Mouse (Mus musculus) lung, embryonic 15.5 days (tissue): ENCODE measurements around the gene Prmt1. TPM values are rescaled to one million over a fixed set of nuclear protein-coding genes. Genes with fewer than 3 reads are reported as not detected.

Experiments
- ATAC-seq: fragments of 200-750 bp; cut with Nextera tagmentation; 2 replicates; pipeline ENCODE4 v1.8.0; 2017; ENCODE audit warnings: moderate number of reproducible peaks, borderline replicate concordance; ENCODE audit not compliant: low FRiP score, low TSS enrichment; ENCODE audit errors: extremely low read depth
- H3K27ac ChIP-seq: fragments of 300-500 bp; sonication (generic); 2 replicates; pipeline ENCODE4 v1.5.1; 2015; ENCODE audit warnings: moderate library complexity, mild to moderate bottlenecking, inconsistent platforms
- H3K27me3 ChIP-seq: fragments of 300-500 bp; sonication (generic); 2 replicates; pipeline ENCODE4 v1.6.1; 2015; ENCODE audit warnings: inconsistent platforms
- H3K36me3 ChIP-seq: fragments of 300-500 bp; sonication (generic); 2 replicates; pipeline ENCODE4 v1.6.1; 2015; ENCODE audit warnings: inconsistent platforms
- H3K4me1 ChIP-seq: fragments of 300-500 bp; sonication (generic); 2 replicates; pipeline ENCODE4 v1.6.1; 2015; ENCODE audit warnings: inconsistent platforms
- H3K4me2 ChIP-seq: fragments of 300-500 bp; sonication (generic); 2 replicates; pipeline ENCODE4 v1.6.1; 2015; ENCODE audit warnings: inconsistent platforms, mild to moderate bottlenecking, moderate library complexity
- H3K4me3 ChIP-seq: fragments of 300-500 bp; sonication (generic); 2 replicates; pipeline ENCODE4 v1.5.1; 2015; ENCODE audit warnings: mild to moderate bottlenecking, inconsistent platforms
- H3K9ac ChIP-seq: fragments of 300-500 bp; sonication (generic); 2 replicates; pipeline ENCODE4 v1.6.1; 2015; ENCODE audit warnings: inconsistent platforms
- H3K9me3 ChIP-seq: fragments of 300-500 bp; sonication (generic); 2 replicates; pipeline ENCODE4 v1.6.1; 2016; ENCODE audit warnings: inconsistent platforms
- WGBS: fragments of 180-500 bp; shearing (Covaris S2); methylation state at CpG from one replicate; pipeline ENCODE4 v1.1.7; 2015; 5-methylcytosine and 5-hydroxymethylcytosine counted together
- polyA plus RNA-seq: library from polyadenylated mRNA; unstranded; fragments of >200 nt; fragmentation: Nextera tagmentation; extraction: Ambion mirVana; gene quantifications from 2 replicates; pipeline ENCODE4 v1.2.1, GENCODE M21; 2015

Prmt1 gene
- polyA plus RNA-seq, 1 experiment from 2014 or later = 545 TPM

GRCm38 (mm10) chr7:45007846-45008245, 21.5 kb upstream of the Prmt1 start:
- Histone ChIP-seq H3K4me2 (no peak overlapping the region), H3K36me3 (peaks cover 94% of the 10 kb centered on the region), H3K9me3 (no peaks in the 10 kb centered on the region), H3K27ac (no peak overlapping the region), H3K9ac (no peak overlapping the region), H3K4me3 (no peak overlapping the region), H3K4me1 (no peaks in the 10 kb centered on the region), H3K27me3 (no peaks in the 10 kb centered on the region)
- ATAC-seq = no peak
- WGBS = 94% methylated on average over 30 of the region's 30 CpGs

GRCm38 (mm10) chr7:45007141-45007540, 20.8 kb upstream of the Prmt1 start:
- Histone ChIP-seq H3K4me3 (no peak overlapping the region), H3K27me3 (no peaks in the 10 kb centered on the region), H3K36me3 (peaks cover 94% of the 10 kb centered on the region), H3K9ac (no peak overlapping the region), H3K4me1 (no peaks in the 10 kb centered on the region), H3K9me3 (no peaks in the 10 kb centered on the region), H3K4me2 (no peak overlapping the region), H3K27ac (no peak overlapping the region)
- ATAC-seq = no peak
- WGBS = 92% methylated on average over 29 of the region's 29 CpGs

- no peak overlapping the region for H3K4me3 ChIP-seq
- H3K27ac ChIP-seq = no peak overlapping the region
- H3K9me3 ChIP-seq = no peaks in the 10 kb centered on the region
- H3K27me3 ChIP-seq = no peaks in the 10 kb centered on the region
- H3K36me3 ChIP-seq = peaks cover 94% of the 10 kb centered on the region
- no peak overlapping the region for H3K9ac ChIP-seq
- no peak for ATAC-seq
- H3K4me2 ChIP-seq = no peak overlapping the region
- H3K4me1 ChIP-seq = no peaks in the 10 kb centered on the region
- 90% methylated on average over 12 of the region's 12 CpGs for WGBS
These were observed 20.1 kb upstream of the Prmt1 start for GRCm38 (mm10) chr7:45006503-45006902.

- Histone ChIP-seq H3K4me3 (no peak overlapping the region), H3K9me3 (no peaks in the 10 kb centered on the region), H3K27ac (no peak overlapping the region), H3K4me2 (no peak overlapping the region), H3K9ac (no peak overlapping the region), H3K27me3 (no peaks in the 10 kb centered on the region), H3K36me3 (peaks cover 96% of the 10 kb centered on the region), H3K4me1 (no peaks in the 10 kb centered on the region)
- no peak for ATAC-seq
- 79% methylated on average over 6 of the region's 6 CpGs for WGBS
These were observed 19.1 kb upstream of the Prmt1 start for GRCm38 (mm10) chr7:45005321-45005992.

- Histone ChIP-seq H3K27ac (no peak overlapping the region), H3K9ac (no peak overlapping the region), H3K36me3 (peaks cover 96% of the 10 kb centered on the region), H3K4me1 (peaks cover 7% of the 10 kb centered on the region), H3K4me2 (no peak overlapping the region), H3K4me3 (no peak overlapping the region), H3K27me3 (no peaks in the 10 kb centered on the region), H3K9me3 (no peaks in the 10 kb centered on the region)
- WGBS = 49% methylated on average over 3 of the region's 3 CpGs
- no peak for ATAC-seq
These were observed 18.2 kb upstream of the Prmt1 start for GRCm38 (mm10) chr7:45004546-45004945.

GRCm38 (mm10) chr7:45002440-45002839, 16.1 kb upstream of the Prmt1 start:
- no peak for ATAC-seq
- Histone ChIP-seq H3K4me2 (no peak overlapping the region), H3K27ac (no peak overlapping the region), H3K36me3 (peaks cover 79% of the 10 kb centered on the region), H3K9me3 (no peaks in the 10 kb centered on the region), H3K27me3 (no peaks in the 10 kb centered on the region), H3K9ac (no peak overlapping the region), H3K4me1 (peaks cover 21% of the 10 kb centered on the region), H3K4me3 (no peak overlapping the region)
- 82% methylated on average over 7 of the region's 7 CpGs for WGBS

GRCm38 (mm10) chr7:45000539-45001114, 14.3 kb upstream of the Prmt1 start:
- ATAC-seq = no peak
- H3K9ac ChIP-seq = no peak overlapping the region

GRCm38 (mm10) chr7:44999753-45000152, 13.4 kb upstream of the Prmt1 start:
- no peak for ATAC-seq
- WGBS = 56% methylated on average over 11 of the region's 11 CpGs
- Histone ChIP-seq H3K27ac (0 out of 2 replicates have a peak overlapping the region, but pooled peaks have one; percentile 29), H3K36me3 (peaks cover 64% of the 10 kb centered on the region), H3K27me3 (no peaks in the 10 kb centered on the region), H3K4me3 (peak overlapping the region; percentile 9; the same call in 1 of the 2 replicates), H3K4me2 (peak overlapping the region; percentile 92), H3K9me3 (no peaks in the 10 kb centered on the region), H3K9ac (0 out of 2 replicates have a peak overlapping the region, but pooled peaks have one; percentile 3), H3K4me1 (peaks cover 33% of the 10 kb centered on the region)

More at GRCm38 (mm10) chr7:45000539-45001114, 14.3 kb upstream of the Prmt1 start:
- H3K9me3 ChIP-seq = no peaks in the 10 kb centered on the region
- WGBS = 78% methylated on average over 21 of the region's 21 CpGs
- peaks cover 64% of the 10 kb centered on the region for H3K36me3 ChIP-seq
- H3K4me2 ChIP-seq = no peak overlapping the region
- H3K27ac ChIP-seq = no peak overlapping the region
- H3K4me3 ChIP-seq = no peak overlapping the region
- H3K27me3 ChIP-seq = no peaks in the 10 kb centered on the region
- peaks cover 32% of the 10 kb centered on the region for H3K4me1 ChIP-seq

GRCm38 (mm10) chr7:44998501-44998955, 12.2 kb upstream of the Prmt1 start, which contains the start of gene Bcl2l12:
Bcl2l12 (minus strand) TSS chr7:44998712.
- peaks cover 64% of the 10 kb centered on the region for H3K36me3 ChIP-seq
- no peak for ATAC-seq

GRCm38 (mm10) chr7:44997940-44998428, 11.6 kb upstream of the Prmt1 start:
- Histone ChIP-seq H3K9ac (peak overlapping the region; percentile 71), H3K4me3 (peak overlapping the region; percentile 66), H3K27ac (peak overlapping the region; percentile 88), H3K27me3 (no peaks in the 10 kb centered on the region), H3K4me1 (peaks cover 33% of the 10 kb centered on the region), H3K36me3 (peaks cover 63% of the 10 kb centered on the region), H3K9me3 (no peaks in the 10 kb centered on the region), H3K4me2 (peak overlapping the region; percentile 92)
- ATAC-seq = peak; percentile 0; the same call in 1 of the 2 replicates
- WGBS = 2% methylated on average over 15 of the region's 15 CpGs

More at GRCm38 (mm10) chr7:44998501-44998955, 12.2 kb upstream of the Prmt1 start, which contains the start of gene Bcl2l12:
- peak within 1 kb of the TSS; percentile 66 for H3K4me3 ChIP-seq
- peak within 1 kb of the TSS; percentile 92 for H3K4me2 ChIP-seq
- H3K9ac ChIP-seq = peak within 1 kb of the TSS; percentile 71
- 2% methylated on average over 18 of the region's 18 CpGs for WGBS
- no peaks in the 10 kb centered on the region for H3K9me3 ChIP-seq
- H3K27me3 ChIP-seq = no peaks in the 10 kb centered on the region
- H3K27ac ChIP-seq = peak within 1 kb of the TSS; percentile 88
- H3K4me1 ChIP-seq = peaks cover 33% of the 10 kb centered on the region

- peaks cover 63% of the 10 kb centered on the region for H3K36me3 ChIP-seq
- WGBS = under 1% methylated on average over 43 of the region's 43 CpGs
These were observed 11.0 kb upstream of the Prmt1 start, which contains the start of gene Irf3 for GRCm38 (mm10) chr7:44997231-44997939. Irf3 (plus strand) TSS chr7:44997648.

More at GRCm38 (mm10) chr7:44997231-44997939, 11.0 kb upstream of the Prmt1 start, which contains the start of gene Irf3:
- peak within 1 kb of the TSS; percentile 92 for H3K4me2 ChIP-seq
- peak; percentile 92 for ATAC-seq
- peak within 1 kb of the TSS; percentile 72 for H3K9ac ChIP-seq
- H3K4me1 ChIP-seq = peaks cover 33% of the 10 kb centered on the region
- H3K27ac ChIP-seq = peak within 1 kb of the TSS; percentile 88
- no peaks in the 10 kb centered on the region for H3K27me3 ChIP-seq
- no peaks in the 10 kb centered on the region for H3K9me3 ChIP-seq
- H3K4me3 ChIP-seq = peak within 1 kb of the TSS; percentile 66
